Mouse (Mus musculus): ENCODE data around the gene Mbnl2. TPM values are rescaled to one million over a fixed set of nuclear protein-coding genes. Genes with fewer than 3 reads are reported as not detected.

Mbnl2 gene
- polyA plus RNA-seq, 1 experiment from 2014 or later, result 62.1 TPM

- WGBS, result 87% methylated on average over 6 of the region's 6 CpGs
- ATAC-seq (ENCODE audit: insufficient number of reproducible peaks, low FRiP score, low TSS enrichment, low read depth) (no peak), DNase-seq (ENCODE audit: low spot score) (no peak)
- no peaks in the 10 kb centered on the region for H3K9me3 ChIP-seq (ENCODE audit: control insufficient read depth, low read length)
- H3K4me1 ChIP-seq (ENCODE audit: control insufficient read depth, insufficient read depth, low read length), result peaks cover 23% of the 10 kb centered on the region
- no peak overlapping the region for H3K4me2 ChIP-seq (ENCODE audit: low read depth, severe bottlenecking)
- H3K4me3 ChIP-seq (ENCODE audit: low read depth, low read length), result no peak overlapping the region
- H3K27me3 ChIP-seq (ENCODE audit: control insufficient read depth, insufficient read depth, low read length), result no peaks in the 10 kb centered on the region
- no peak overlapping the region for H3K9ac ChIP-seq (ENCODE audit: low read length)
- H3K27ac ChIP-seq (replicated peaks; ENCODE audit: low read depth, low read length), result no peak overlapping the region
- H3K36me3 ChIP-seq (ENCODE audit: control insufficient read depth, insufficient read depth, low read length), result no peaks in the 10 kb centered on the region
Observed at GRCm38 (mm10) chr14:120297833-120298232, 22.4 kb downstream of the Mbnl2 start.

- H3K9me3 ChIP-seq (ENCODE audit: control insufficient read depth, low read length), result no peaks in the 10 kb centered on the region
- H3K9ac ChIP-seq (ENCODE audit: low read length), result no peak overlapping the region
- 71% methylated on average over 5 of the region's 5 CpGs for WGBS
- ATAC-seq (ENCODE audit: insufficient number of reproducible peaks, low FRiP score, low TSS enrichment, low read depth), result no peak
- H3K4me2 ChIP-seq (ENCODE audit: low read depth, severe bottlenecking), result no peak overlapping the region
- no peak for DNase-seq (ENCODE audit: low spot score)
- no peaks in the 10 kb centered on the region for H3K27me3 ChIP-seq (ENCODE audit: control insufficient read depth, insufficient read depth, low read length)
- H3K36me3 ChIP-seq (ENCODE audit: control insufficient read depth, insufficient read depth, low read length), result no peaks in the 10 kb centered on the region
- H3K4me1 ChIP-seq (ENCODE audit: control insufficient read depth, insufficient read depth, low read length), result peaks cover 23% of the 10 kb centered on the region
- no peak overlapping the region for H3K27ac ChIP-seq (replicated peaks; ENCODE audit: low read depth, low read length)
- H3K4me3 ChIP-seq (ENCODE audit: low read depth, low read length), result no peak overlapping the region
Observed at GRCm38 (mm10) chr14:120298439-120298838, 23.0 kb downstream of the Mbnl2 start.

- Histone ChIP-seq H3K27ac (replicated peaks; ENCODE audit: low read depth, low read length) (no peak overlapping the region), H3K4me2 (ENCODE audit: low read depth, severe bottlenecking) (no peak overlapping the region), H3K4me1 (ENCODE audit: control insufficient read depth, insufficient read depth, low read length) (peaks cover 23% of the 10 kb centered on the region), H3K4me3 (ENCODE audit: low read depth, low read length) (no peak overlapping the region), H3K36me3 (ENCODE audit: control insufficient read depth, insufficient read depth, low read length) (no peaks in the 10 kb centered on the region), H3K9ac (ENCODE audit: low read length) (no peak overlapping the region), H3K9me3 (ENCODE audit: control insufficient read depth, low read length) (no peaks in the 10 kb centered on the region), H3K27me3 (ENCODE audit: control insufficient read depth, insufficient read depth, low read length) (no peaks in the 10 kb centered on the region)
- ATAC-seq (ENCODE audit: insufficient number of reproducible peaks, low FRiP score, low TSS enrichment, low read depth), result no peak
- 56% methylated on average over 3 of the region's 3 CpGs for WGBS
- DNase-seq (ENCODE audit: low spot score), result no peak
Observed at GRCm38 (mm10) chr14:120299716-120300115, 24.2 kb downstream of the Mbnl2 start.

GRCm38 (mm10) chr14:120300191-120300590 lies 24.7 kb downstream of the Mbnl2 start:
- no peaks in the 10 kb centered on the region for H3K27me3 ChIP-seq (ENCODE audit: control insufficient read depth, insufficient read depth, low read length)
- no peak overlapping the region for H3K9ac ChIP-seq (ENCODE audit: low read length)
- no peaks in the 10 kb centered on the region for H3K9me3 ChIP-seq (ENCODE audit: control insufficient read depth, low read length)
- H3K4me2 ChIP-seq (ENCODE audit: low read depth, severe bottlenecking), result no peak overlapping the region
- H3K4me3 ChIP-seq (ENCODE audit: low read depth, low read length), result no peak overlapping the region
- ATAC-seq (ENCODE audit: insufficient number of reproducible peaks, low FRiP score, low TSS enrichment, low read depth) (no peak), DNase-seq (ENCODE audit: low spot score) (no peak)
- H3K4me1 ChIP-seq (ENCODE audit: control insufficient read depth, insufficient read depth, low read length), result peaks cover 23% of the 10 kb centered on the region
- WGBS, result 79% methylated on average over 4 of the region's 4 CpGs
- no peaks in the 10 kb centered on the region for H3K36me3 ChIP-seq (ENCODE audit: control insufficient read depth, insufficient read depth, low read length)
- no peak overlapping the region for H3K27ac ChIP-seq (replicated peaks; ENCODE audit: low read depth, low read length)

GRCm38 (mm10) chr14:120300814-120301213 lies 25.3 kb downstream of the Mbnl2 start:
- no peak for ATAC-seq (ENCODE audit: insufficient number of reproducible peaks, low FRiP score, low TSS enrichment, low read depth)
- H3K9me3 ChIP-seq (ENCODE audit: control insufficient read depth, low read length), result no peaks in the 10 kb centered on the region
- no peak overlapping the region for H3K4me3 ChIP-seq (ENCODE audit: low read depth, low read length)
- no peak for DNase-seq (ENCODE audit: low spot score)
- 94% methylated on average over 4 of the region's 4 CpGs for WGBS
- no peaks in the 10 kb centered on the region for H3K27me3 ChIP-seq (ENCODE audit: control insufficient read depth, insufficient read depth, low read length)
- peaks cover 16% of the 10 kb centered on the region for H3K4me1 ChIP-seq (ENCODE audit: control insufficient read depth, insufficient read depth, low read length)
- no peaks in the 10 kb centered on the region for H3K36me3 ChIP-seq (ENCODE audit: control insufficient read depth, insufficient read depth, low read length)
- no peak overlapping the region for H3K9ac ChIP-seq (ENCODE audit: low read length)
- no peak overlapping the region for H3K4me2 ChIP-seq (ENCODE audit: low read depth, severe bottlenecking)
- H3K27ac ChIP-seq (replicated peaks; ENCODE audit: low read depth, low read length), result no peak overlapping the region

GRCm38 (mm10) chr14:120302913-120303548 lies 27.6 kb downstream of the Mbnl2 start:
- Histone ChIP-seq H3K36me3 (ENCODE audit: control insufficient read depth, insufficient read depth, low read length) (no peaks in the 10 kb centered on the region), H3K9me3 (ENCODE audit: control insufficient read depth, low read length) (no peaks in the 10 kb centered on the region), H3K9ac (ENCODE audit: low read length) (no peak overlapping the region), H3K4me1 (ENCODE audit: control insufficient read depth, insufficient read depth, low read length) (0 out of 2 replicates have a peak, but pooled peaks cover 3% of the 10 kb centered on the region), H3K27ac (replicated peaks; ENCODE audit: low read depth, low read length) (no peak overlapping the region), H3K4me2 (ENCODE audit: low read depth, severe bottlenecking) (no peak overlapping the region), H3K4me3 (ENCODE audit: low read depth, low read length) (no peak overlapping the region), H3K27me3 (ENCODE audit: control insufficient read depth, insufficient read depth, low read length) (no peaks in the 10 kb centered on the region)
- DNase-seq (ENCODE audit: low spot score), result no peak
- 48% methylated on average over 6 of the region's 6 CpGs for WGBS
- no peak for ATAC-seq (ENCODE audit: insufficient number of reproducible peaks, low FRiP score, low TSS enrichment, low read depth)

GRCm38 (mm10) chr14:120306229-120306628 lies 30.8 kb downstream of the Mbnl2 start:
- no peak overlapping the region for H3K4me3 ChIP-seq (ENCODE audit: low read depth, low read length)
- WGBS, result 86% methylated on average over 11 of the region's 11 CpGs
- H3K27ac ChIP-seq (replicated peaks; ENCODE audit: low read depth, low read length), result no peak overlapping the region
- no peak for ATAC-seq (ENCODE audit: insufficient number of reproducible peaks, low FRiP score, low TSS enrichment, low read depth)
- H3K27me3 ChIP-seq (ENCODE audit: control insufficient read depth, insufficient read depth, low read length), result no peaks in the 10 kb centered on the region
- H3K9ac ChIP-seq (ENCODE audit: low read length), result no peak overlapping the region
- no peak for DNase-seq (ENCODE audit: low spot score)
- H3K36me3 ChIP-seq (ENCODE audit: control insufficient read depth, insufficient read depth, low read length), result no peaks in the 10 kb centered on the region
- peaks cover 8% of the 10 kb centered on the region; the same call in 1 of the 2 replicates for H3K4me1 ChIP-seq (ENCODE audit: control insufficient read depth, insufficient read depth, low read length)
- H3K9me3 ChIP-seq (ENCODE audit: control insufficient read depth, low read length), result no peaks in the 10 kb centered on the region
- no peak overlapping the region for H3K4me2 ChIP-seq (ENCODE audit: low read depth, severe bottlenecking)

- H3K9ac ChIP-seq (ENCODE audit: low read length), result no peak overlapping the region
- H3K27me3 ChIP-seq (ENCODE audit: control insufficient read depth, insufficient read depth, low read length), result no peaks in the 10 kb centered on the region
- H3K4me3 ChIP-seq (ENCODE audit: low read depth, low read length), result no peak overlapping the region
- no peaks in the 10 kb centered on the region for H3K36me3 ChIP-seq (ENCODE audit: control insufficient read depth, insufficient read depth, low read length)
- H3K9me3 ChIP-seq (ENCODE audit: control insufficient read depth, low read length), result no peaks in the 10 kb centered on the region
- no peak overlapping the region for H3K4me2 ChIP-seq (ENCODE audit: low read depth, severe bottlenecking)
- WGBS, result 77% methylated on average over 3 of the region's 3 CpGs
- no peak overlapping the region for H3K27ac ChIP-seq (replicated peaks; ENCODE audit: low read depth, low read length)
- DNase-seq (ENCODE audit: low spot score) (no peak), ATAC-seq (ENCODE audit: insufficient number of reproducible peaks, low FRiP score, low TSS enrichment, low read depth) (no peak)
- H3K4me1 ChIP-seq (ENCODE audit: control insufficient read depth, insufficient read depth, low read length), result peaks cover 9% of the 10 kb centered on the region; the same call in 1 of the 2 replicates
Observed at GRCm38 (mm10) chr14:120307356-120307755, 31.9 kb downstream of the Mbnl2 start.

- WGBS, result 65% methylated on average over 4 of the region's 4 CpGs
- H3K4me1 ChIP-seq (ENCODE audit: control insufficient read depth, insufficient read depth, low read length), result peaks cover 13% of the 10 kb centered on the region; the same call in 1 of the 2 replicates
- no peaks in the 10 kb centered on the region for H3K36me3 ChIP-seq (ENCODE audit: control insufficient read depth, insufficient read depth, low read length)
- ATAC-seq (ENCODE audit: insufficient number of reproducible peaks, low FRiP score, low TSS enrichment, low read depth) (no peak), DNase-seq (ENCODE audit: low spot score) (no peak)
- H3K9me3 ChIP-seq (ENCODE audit: control insufficient read depth, low read length), result no peaks in the 10 kb centered on the region
- H3K27ac ChIP-seq (replicated peaks; ENCODE audit: low read depth, low read length), result no peak overlapping the region
- no peak overlapping the region for H3K4me2 ChIP-seq (ENCODE audit: low read depth, severe bottlenecking)
- H3K9ac ChIP-seq (ENCODE audit: low read length), result no peak overlapping the region
- H3K27me3 ChIP-seq (ENCODE audit: control insufficient read depth, insufficient read depth, low read length), result no peaks in the 10 kb centered on the region
- H3K4me3 ChIP-seq (ENCODE audit: low read depth, low read length), result no peak overlapping the region
Observed at GRCm38 (mm10) chr14:120307963-120308362, 32.5 kb downstream of the Mbnl2 start.

Data from limb, embryonic 11.5 days (tissue).